Mouse (Mus musculus) common myeloid progenitor, adult 5-6 weeks (primary cell): ENCODE measurements around the gene Gmds. TPM values are rescaled to one million over a fixed set of nuclear protein-coding genes. Genes with fewer than 3 reads are reported as not detected.

ENCODE experiments used
- ATAC-seq: replicated peaks from 2 replicates; pipeline ENCODE4 v1.8.0; 2016; ENCODE audit warnings: low read depth, mild to moderate bottlenecking, moderate TSS enrichment, inconsistent platforms; ENCODE audit not compliant: poor library complexity, severe bottlenecking
- total RNA-seq: library from RNA; stranded (forward); fragments of 200-1000, 187-1606 nt; gene quantifications from 2 replicates; pipeline ENCODE4 v1.2.3, GENCODE M21; 2017

Gene Gmds
- total RNA-seq, 1 experiment from 2014 or later = 26.3 TPM

DNA sequence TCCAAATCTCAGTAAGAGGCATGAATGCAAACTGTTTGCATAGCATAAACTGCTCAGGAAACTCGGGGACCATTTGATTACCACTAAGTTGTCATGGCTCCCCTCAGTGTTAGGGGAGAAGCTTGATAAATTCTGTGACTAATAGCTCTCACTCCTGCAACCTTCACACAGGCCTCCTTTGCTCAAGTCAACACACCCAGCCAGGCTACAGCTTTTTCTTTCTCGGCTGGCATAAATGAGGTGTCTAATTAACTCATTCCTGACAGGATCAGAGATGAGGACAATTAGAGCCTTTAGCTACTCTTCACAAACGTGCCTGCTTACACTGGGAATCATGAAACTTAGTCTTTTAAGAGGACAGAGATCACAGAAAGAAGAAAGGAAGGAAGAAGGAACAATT, 70.3 kb downstream of the Gmds start:
- no peak for ATAC-seq

DNA sequence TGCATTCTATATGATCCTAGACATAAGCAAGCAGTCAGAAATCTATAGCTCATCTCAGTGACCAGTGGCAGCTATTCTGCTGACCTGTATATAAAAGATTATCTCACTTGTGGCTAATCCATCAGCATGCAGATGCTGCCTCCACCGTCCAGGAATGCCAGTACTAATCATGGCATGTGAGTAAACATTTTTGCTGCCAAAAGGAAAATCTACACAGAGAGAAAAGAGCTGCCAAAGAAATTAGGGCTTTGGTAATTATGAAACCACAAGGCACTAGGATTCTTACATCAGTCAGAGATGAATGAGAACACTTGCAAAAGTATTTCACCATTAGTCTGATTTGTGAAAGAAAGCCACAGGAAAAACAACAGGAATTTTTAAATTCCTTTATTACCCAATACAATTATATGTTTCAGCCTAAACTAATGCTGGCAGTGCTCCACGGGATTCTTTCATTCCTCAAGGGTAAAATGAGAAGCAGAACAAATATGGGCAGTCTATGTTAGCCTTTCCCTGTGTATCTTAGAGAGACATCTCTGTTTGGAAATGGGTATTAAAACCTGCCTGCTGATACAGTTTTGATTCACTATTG, 71.3 kb downstream of the Gmds start:
- no peak for ATAC-seq

DNA sequence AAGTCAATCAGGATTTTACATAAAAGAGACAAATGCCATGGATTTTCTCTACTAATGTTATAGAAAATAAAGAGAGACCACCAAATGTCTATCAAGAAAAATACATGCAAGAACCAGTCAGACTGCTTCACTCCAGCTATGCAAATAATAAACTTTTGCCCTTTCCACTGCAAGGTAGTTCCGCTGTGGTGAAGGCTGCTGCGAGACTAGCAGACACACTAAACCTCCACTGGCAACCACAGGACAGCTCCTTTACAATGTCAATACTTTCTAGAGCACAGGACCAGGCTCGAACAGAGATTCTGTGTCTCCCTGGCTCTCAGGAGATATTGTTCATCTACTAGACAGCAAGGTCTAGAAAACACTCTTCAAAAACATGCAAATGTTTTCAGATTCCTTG, 71.8 kb downstream of the Gmds start:
- ATAC-seq = no peak

DNA sequence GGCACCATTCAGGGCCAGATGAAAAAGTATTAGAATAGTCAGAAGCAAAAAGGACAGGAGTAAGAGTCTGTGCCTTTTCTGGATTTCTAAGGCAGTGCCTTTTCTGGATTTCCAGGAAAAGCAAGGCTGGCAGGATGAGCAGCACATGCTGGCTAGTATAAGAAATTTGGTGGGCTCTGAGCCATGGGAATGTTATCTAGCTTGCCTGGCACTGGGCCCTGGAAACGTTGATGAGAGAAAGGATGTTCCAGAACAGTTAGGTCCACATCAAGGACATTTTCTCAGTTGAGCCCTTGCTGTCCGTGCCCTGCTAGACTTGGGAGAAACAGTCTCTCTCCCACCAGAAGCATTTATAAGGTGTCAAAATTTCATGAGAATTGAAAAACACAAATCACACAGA, 82.4 kb downstream of the Gmds start:
- ATAC-seq = no peak

DNA sequence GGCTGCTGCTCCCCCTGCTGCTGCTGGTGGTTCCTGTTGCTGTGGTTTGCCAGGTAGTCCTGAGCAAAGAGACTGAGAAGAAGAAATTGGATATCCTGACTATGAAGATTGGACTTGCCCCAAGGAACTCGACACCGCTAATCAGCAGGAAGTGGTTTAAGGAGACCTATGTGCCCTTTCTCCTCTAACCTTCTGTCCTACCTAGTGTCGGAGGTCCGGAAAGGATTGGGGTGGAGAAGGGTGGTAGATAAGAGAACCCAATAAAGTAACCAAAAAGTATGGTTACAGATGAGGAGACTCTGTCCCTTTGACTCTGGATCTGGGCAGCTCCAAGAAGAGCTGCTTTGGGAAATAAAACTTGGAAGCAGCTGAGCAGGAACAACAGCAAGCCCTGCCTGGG, 86.3 kb downstream of the Gmds start:
- peak; percentile 29; the same call in 1 of the 2 replicates for ATAC-seq

DNA sequence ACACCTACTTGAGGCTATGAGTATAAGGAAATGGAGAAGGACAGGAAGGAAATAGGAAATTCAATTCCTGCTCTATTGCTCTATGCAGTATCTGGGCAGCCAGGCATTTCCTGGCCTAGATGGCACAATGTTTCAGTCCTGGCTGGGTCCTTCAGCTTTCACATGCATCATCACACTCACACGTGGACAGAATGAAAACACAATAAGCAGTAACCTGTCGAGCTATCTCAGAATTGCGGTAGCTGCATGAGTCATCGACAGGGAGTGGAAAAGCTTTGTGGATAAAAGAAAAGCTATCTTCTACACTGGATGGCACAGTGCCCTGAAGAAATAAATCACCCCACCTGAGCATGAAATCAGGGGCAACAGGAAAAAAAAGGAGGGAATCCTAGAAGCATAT, 96.3 kb downstream of the Gmds start:
- no peak for ATAC-seq

DNA sequence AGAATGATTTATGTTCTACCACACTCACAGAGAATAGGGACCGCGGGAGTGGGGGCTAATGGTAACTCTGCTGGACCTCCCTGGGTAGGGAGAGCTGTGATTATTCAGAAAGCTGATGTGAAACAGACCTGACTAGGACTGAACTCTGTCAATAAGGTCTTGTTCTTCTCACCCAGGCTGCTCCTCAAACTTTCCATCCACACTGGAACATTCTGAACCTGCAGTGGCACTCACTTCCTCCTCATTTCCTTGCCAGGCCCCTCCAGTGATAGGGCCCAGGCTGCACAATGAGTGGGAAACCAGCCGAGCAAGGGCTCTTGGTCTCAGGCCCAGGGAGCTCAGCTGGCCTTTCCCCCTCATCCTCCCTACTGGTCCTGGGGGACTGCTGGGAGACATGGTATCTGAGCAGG, 102.3 kb downstream of the Gmds start:
- ATAC-seq = no peak

DNA sequence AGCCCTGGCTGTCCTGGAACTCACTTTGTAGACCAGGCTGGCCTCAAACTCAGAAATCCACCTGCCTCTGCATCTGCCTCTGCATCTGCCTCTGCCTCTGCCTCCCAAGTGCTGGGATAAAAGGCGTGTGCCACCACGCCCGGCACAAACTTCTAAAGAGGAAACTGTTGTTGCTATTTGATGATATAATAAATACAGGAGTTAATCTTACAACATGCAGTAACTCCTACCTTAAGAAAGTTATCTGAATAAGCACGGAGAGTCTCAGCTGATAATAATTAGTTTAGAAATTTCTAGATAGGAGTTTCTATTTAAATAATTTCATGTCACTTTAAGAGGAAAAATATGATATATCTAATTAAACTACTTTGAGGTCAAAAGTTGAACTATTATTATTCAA, 103.5 kb downstream of the Gmds start:
- ATAC-seq = no peak

DNA sequence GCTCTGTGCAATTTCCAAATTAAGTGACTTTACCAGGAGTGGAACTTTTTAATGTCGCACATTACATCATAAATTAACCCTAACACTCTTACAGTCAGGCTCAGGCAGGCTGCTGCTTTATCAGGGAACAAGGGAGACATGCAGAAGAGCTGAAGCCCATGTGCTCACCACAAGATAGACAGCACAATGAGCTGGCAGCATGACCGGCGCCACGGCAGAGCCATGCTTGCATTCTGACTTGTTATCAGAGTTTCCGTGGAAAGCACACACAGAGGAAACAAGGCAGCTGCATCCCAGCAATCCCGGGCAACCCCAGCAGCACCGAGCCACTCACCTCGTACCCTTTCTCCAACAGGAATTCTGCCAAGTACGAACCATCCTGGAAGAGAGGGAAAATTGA, 104.5 kb downstream of the Gmds start:
- peak; percentile 97 for ATAC-seq

DNA sequence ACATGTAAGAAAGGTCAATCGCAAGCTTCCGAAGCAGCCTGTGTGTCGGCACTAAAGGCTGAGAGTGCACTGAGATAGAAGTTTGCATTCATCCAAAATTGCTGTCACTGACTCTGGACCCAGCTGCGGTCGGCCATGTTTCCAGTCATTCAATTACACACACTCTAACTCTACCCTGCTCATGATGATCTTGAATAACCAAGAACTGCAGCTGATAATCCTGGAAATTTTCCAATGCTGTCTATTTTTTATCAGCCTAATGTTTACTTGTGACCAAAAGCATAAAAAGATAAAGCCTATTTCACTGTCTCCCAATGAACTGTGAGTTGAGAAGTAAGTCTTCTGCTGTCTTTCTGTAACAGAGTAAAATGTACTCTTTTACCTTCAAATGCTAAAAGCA, 106.1 kb downstream of the Gmds start:
- ATAC-seq = no peak

DNA sequence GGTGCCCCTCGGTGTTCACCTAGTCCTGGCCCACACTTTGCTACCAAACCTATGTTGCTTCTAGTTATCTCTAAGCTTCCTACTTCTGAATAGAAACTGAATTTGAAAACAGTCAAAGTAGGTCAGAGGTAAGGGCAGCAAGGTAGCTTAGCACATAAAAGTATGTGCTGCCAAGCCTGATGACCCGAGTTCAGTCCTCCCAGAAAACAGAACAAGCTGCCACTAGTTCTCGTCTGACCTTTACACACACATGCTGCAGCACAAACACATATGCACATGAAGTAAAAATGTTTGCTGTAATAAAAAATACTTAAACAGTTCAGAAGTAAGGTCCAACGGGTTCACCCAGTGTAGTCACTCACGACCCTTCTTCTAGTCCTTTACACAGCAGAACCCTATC, 106.6 kb downstream of the Gmds start:
- no peak for ATAC-seq

DNA sequence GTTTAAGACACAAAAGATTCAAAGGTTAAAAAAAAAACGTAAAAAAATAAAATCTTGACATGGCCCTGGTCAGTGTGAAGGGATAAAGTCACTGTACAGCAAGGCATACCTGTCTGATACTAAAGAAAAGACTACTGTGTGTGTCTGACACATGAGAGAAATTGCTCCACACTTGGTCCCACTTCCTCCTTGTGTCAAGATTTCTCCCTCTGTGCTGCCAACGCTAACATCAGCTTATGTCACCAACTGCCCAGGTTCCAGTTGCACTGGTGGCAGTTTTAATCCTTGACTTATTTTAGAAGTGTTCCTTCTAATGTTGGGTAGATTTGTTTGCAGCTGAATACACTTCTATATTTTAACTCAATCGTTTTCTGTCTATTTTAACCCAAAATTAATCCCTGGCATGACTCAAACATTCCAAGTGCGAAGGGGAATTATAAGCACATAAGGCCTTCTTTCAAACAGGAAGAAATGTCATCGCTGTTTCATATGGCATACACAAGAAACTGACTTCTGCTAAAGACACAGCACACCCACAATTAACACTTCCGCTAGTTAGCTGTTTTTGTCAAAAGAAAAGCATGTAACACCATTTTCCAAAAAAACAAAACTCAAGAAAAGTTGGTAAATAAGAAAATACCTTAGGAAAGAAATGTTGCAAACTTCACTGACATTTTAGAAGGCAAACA, 110.5 kb downstream of the Gmds start:
- peak; percentile 54; the same call in 1 of the 2 replicates for ATAC-seq

DNA sequence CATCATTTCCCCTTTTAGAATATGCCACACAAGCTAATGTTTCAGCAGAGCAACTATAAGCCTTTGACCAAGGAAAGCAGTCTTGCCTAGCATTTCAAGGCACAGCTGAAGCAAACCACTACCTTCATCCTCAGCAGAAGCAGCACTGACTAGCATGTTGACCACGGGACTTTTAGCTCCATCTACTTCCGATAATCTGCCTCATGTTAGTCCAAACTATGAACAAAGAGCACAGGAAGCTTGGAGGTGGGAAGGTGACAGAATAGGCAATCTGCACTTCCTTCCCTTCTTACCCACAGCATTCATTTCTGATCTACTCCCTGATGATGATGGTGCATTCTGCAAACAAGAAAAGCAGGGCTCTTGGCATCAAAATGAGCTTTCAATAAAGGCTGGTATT, 120.9 kb downstream of the Gmds start:
- ATAC-seq = peak; percentile 47

DNA sequence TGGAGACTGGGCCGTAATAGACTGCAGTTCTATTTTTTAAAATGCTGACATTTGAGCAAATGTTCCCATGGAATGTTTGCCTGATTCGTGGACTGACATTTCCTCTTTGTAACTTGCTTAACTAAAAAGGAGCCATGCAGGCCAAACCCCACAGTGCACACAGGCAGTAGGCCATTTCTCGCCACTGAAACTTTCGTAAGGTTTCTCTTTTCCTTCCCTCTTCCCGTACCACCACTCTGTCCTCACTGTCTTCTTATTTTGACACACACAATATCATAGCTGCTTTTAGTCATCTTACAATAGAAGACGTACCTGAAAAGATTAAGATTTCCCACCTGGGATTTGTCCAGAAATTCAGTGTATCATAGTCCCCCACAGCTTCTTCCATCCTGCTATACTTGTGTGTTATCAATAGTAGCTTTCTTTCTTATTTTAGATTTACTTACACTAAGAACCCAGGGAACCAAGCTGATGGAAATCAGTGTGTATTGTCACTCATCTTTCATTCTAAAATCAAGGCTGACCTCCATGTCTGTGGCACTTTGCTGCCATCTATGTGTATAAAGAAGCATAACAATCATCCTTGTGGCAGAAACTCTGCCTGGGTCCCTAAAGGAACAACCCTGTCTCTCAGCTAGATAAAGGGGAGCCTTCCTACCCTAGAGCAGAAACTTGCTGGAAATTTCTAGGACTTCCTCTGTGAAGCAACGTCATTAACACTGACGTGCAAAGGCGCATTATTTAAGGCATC, 124.7 kb downstream of the Gmds start:
- ATAC-seq = peak; percentile 83

DNA sequence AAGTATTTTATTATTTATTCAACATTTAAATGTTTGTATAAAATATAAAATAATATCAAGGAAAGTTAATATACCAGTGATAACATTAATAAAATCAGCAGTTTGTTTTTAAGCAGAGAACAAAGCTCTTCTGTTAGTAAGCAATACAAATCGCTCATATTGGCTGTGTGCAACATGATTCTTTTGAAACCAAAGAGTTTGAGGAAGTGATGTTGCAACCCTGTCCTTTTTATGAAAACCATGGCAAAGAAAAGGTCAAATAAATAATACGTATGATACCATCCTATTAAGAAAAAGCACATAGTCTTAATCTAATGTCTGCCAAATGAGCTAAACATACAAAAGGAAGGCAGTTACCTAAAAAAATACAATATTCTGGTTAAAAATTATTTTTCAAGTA, 126.4 kb downstream of the Gmds start:
- ATAC-seq = no peak

DNA sequence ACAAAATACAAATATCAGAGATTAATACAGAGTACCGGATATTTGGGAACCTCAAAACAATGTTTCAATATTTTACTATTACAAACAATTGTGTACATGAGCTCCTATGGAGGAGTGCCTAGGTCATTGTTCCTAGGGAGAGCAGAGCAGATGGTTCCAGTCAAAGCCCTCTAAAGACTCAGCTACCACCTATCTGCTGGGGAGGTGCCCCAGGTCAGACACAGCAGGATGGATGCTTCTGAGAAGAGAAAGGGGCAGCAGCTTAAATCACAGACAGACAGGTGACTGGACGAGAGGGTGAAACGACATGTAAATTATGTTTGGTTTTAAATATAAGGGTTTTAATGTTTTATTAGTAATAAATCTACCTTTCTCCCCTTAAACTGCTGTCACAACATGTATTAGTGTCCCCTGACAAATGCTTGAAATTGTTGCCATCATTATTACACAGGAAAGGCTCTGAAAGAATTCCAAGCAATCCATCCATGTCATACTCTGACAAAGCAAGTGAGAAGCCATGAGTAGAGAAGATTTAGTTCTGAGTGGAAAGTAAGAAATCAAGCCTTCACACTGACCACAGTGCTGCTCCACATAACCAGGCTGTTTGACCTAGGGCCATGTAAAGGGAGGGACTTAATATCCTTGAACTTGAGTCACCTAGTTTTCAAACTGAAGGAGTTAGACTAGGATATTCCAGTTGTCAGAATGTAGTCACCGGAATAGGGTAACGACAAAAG, 131.2 kb downstream of the Gmds start:
- ATAC-seq = no peak

DNA sequence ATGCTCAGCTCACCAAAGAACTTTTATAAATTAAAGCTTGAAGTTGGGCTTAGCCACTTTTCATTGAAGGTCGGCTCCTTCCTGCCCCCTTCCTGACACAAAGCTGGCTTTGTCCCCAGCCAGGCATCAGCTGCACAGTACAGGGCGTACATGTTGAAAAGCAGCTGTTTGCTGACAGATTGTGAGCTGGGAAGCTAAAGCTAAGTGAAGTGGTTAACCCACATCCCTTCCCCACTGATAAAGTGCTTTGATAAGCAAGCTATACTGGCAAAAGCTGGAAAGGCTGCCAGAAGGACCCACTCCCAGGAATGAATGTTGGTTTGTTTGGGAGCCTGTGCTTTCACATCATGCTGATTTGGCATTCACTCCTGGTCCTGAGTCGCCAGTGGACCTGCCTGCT, 158.6 kb downstream of the Gmds start:
- peak; percentile 95 for ATAC-seq

DNA sequence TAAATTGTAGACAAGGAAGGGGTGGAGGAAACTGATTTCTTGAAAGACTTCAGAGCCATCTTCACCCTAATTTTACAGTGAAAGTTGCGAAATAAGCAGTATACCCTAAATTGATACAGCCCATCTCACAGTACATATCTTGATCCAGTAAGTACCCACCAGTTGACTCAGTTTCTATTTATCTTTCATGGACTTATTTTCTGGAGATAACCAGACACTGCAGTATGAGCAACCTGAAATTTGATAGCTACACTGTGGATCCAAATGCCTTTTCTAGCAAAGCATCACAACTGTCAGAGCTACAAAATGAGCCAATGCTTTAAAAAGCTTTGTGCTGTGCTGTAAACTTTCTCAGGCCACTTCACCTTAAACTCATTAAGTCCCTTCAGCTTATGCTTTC, 159.9 kb downstream of the Gmds start:
- no peak for ATAC-seq

DNA sequence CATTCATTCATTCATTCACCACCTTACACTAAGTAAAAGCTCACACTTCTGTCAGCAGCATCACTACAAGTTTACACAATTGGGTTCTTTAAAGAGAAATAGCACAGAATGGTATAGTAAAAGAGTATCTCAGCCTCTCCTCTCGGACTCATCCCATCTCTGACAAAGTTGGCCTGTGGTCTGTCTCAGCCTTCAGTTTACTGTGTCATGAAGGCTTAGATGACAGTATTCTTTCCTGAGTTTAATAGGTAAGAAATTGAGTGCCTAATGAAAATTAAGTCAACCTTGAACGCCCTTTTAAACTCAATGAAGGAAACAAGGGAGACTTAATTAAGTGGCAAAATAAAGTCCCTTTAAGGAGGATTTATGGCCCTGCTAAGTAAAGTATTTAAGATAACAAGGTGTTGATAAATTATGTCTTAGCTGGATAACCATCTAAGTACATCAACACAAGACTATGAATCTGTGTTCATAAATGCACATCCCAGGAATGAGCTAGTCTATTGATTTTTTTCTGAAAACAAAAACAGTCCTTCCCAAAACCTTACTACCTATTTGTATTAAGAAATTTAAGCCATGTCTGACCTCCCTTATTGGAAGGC, 160.6 kb downstream of the Gmds start:
- ATAC-seq = no peak

DNA sequence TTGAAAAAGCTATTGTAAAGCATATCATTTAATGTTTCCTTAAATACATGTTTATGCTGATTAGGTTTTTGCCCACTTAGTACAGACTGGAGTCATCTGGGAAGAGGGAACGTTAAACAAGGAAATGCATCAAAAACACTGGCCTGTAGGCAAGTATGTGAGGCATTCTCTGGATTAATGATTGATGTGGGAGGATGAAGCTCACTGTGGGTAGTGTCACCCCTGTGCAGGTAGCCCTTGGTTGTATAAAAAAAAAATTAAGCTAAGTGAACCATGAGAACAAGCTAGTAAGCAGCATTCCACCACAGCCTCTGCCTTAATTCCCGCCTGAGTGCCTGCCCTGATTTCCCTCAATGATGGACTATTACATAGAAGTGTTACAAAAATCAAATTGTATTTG, 163.5 kb downstream of the Gmds start:
- ATAC-seq = no peak
